Mouse (Mus musculus) limb, embryonic 12.5 days (tissue): ENCODE data around the gene Gm49387. TPM values are rescaled to one million over a fixed set of nuclear protein-coding genes. Genes with fewer than 3 reads are reported as not detected.

ENCODE experiments used
- ATAC-seq: fragments of 200-750 bp; cut with Nextera tagmentation; 2 replicates; pipeline ENCODE4 v1.8.0; 2017; ENCODE audit warnings: low read depth, moderate TSS enrichment; ENCODE audit not compliant: insufficient number of reproducible peaks, insufficient read depth, low FRiP score, low TSS enrichment
- H3K27ac ChIP-seq: fragments of 300-500 bp; sonication (generic); 2 replicates; pipeline ENCODE4 v1.5.1; 2016; ENCODE audit warnings: mild to moderate bottlenecking, moderate library complexity
- H3K27me3 ChIP-seq: fragments of 300-500 bp; sonication (generic); 2 replicates; pipeline ENCODE4 v1.6.1; 2016; ENCODE audit warnings: mild to moderate bottlenecking, moderate library complexity
- H3K36me3 ChIP-seq: fragments of 300-500 bp; sonication (generic); 2 replicates; pipeline ENCODE4 v1.6.1; 2016; ENCODE audit warnings: mild to moderate bottlenecking, moderate library complexity
- H3K4me1 ChIP-seq: fragments of 300-500 bp; sonication (generic); replicated peaks from 2 replicates; pipeline ENCODE4 v1.6.1; 2016
- H3K4me2 ChIP-seq: fragments of 300-500 bp; sonication (generic); 2 replicates; pipeline ENCODE4 v1.6.1; 2016; ENCODE audit warnings: mild to moderate bottlenecking, moderate library complexity
- H3K4me3 ChIP-seq: fragments of 300-500 bp; sonication (generic); replicated peaks from 2 replicates; pipeline ENCODE4 v1.5.1; 2016; ENCODE audit warnings: mild to moderate bottlenecking
- H3K9ac ChIP-seq: fragments of 300-500 bp; sonication (generic); replicated peaks from 2 replicates; pipeline ENCODE4 v1.6.1; 2016; ENCODE audit warnings: mild to moderate bottlenecking, moderate library complexity
- H3K9me3 ChIP-seq: fragments of 300-500 bp; sonication (generic); 2 replicates; pipeline ENCODE4 v1.6.1; 2016; ENCODE audit warnings: mild to moderate bottlenecking, moderate library complexity
- WGBS: fragments of 180-500 bp; shearing (Covaris S2); methylation state at CpG from one replicate; pipeline ENCODE4 v1.1.7; 2016; 5-methylcytosine and 5-hydroxymethylcytosine counted together
- polyA plus RNA-seq: library from polyadenylated mRNA; unstranded; fragments of >200 nt; fragmentation: Nextera tagmentation; extraction: Ambion mirVana; gene quantifications from 2 replicates; pipeline ENCODE4 v1.2.1, GENCODE M21; 2016

The Gm49387 gene
- polyA plus RNA-seq, 1 experiment from 2014 or later = not detected

GRCm38 (mm10) chr14:31555963-31556434, 84.7 kb downstream of the Gm49387 start:
- Histone ChIP-seq H3K9ac (no peak overlapping the region), H3K4me1 (peaks cover 14% of the 10 kb centered on the region), H3K4me3 (no peak overlapping the region), H3K4me2 (no peak overlapping the region), H3K27me3 (no peaks in the 10 kb centered on the region), H3K36me3 (no peaks in the 10 kb centered on the region), H3K9me3 (no peaks in the 10 kb centered on the region), H3K27ac (no peak overlapping the region)
- WGBS = 48% methylated on average over 14 of the region's 14 CpGs
- ATAC-seq = no peak

GRCm38 (mm10) chr14:31555021-31555420, 85.7 kb downstream of the Gm49387 start:
- 88% methylated on average over 7 of the region's 7 CpGs for WGBS
- H3K4me3 ChIP-seq = no peak overlapping the region
- H3K36me3 ChIP-seq = no peaks in the 10 kb centered on the region
- ATAC-seq = no peak
- peaks cover 9% of the 10 kb centered on the region; the same call in 1 of the 2 replicates for H3K4me1 ChIP-seq
- no peak overlapping the region for H3K9ac ChIP-seq
- H3K27ac ChIP-seq = no peak overlapping the region
- H3K4me2 ChIP-seq = no peak overlapping the region
- no peaks in the 10 kb centered on the region for H3K9me3 ChIP-seq
- H3K27me3 ChIP-seq = no peaks in the 10 kb centered on the region

- H3K4me2 ChIP-seq = no peak overlapping the region
Observed at GRCm38 (mm10) chr14:31543885-31544442, 96.7 kb downstream of the Gm49387 start.

GRCm38 (mm10) chr14:31537298-31537697, 103.4 kb downstream of the Gm49387 start:
- Histone ChIP-seq H3K4me2 (no peak overlapping the region), H3K4me3 (no peak overlapping the region), H3K27ac (no peak overlapping the region), H3K36me3 (no peaks in the 10 kb centered on the region), H3K4me1 (no peaks in the 10 kb centered on the region), H3K9me3 (no peaks in the 10 kb centered on the region), H3K9ac (no peak overlapping the region), H3K27me3 (no peaks in the 10 kb centered on the region)
- WGBS = 70% methylated on average over 6 of the region's 6 CpGs
- no peak for ATAC-seq

More at GRCm38 (mm10) chr14:31543885-31544442, 96.7 kb downstream of the Gm49387 start:
- no peak overlapping the region for H3K4me3 ChIP-seq
- H3K27ac ChIP-seq = no peak overlapping the region
- no peak for ATAC-seq
- H3K4me1 ChIP-seq = no peaks in the 10 kb centered on the region
- H3K9me3 ChIP-seq = no peaks in the 10 kb centered on the region
- H3K9ac ChIP-seq = 0 out of 2 replicates have a peak overlapping the region, but pooled peaks have one; percentile 8
- H3K36me3 ChIP-seq = no peaks in the 10 kb centered on the region
- 77% methylated on average over 11 of the region's 11 CpGs for WGBS
- H3K27me3 ChIP-seq = no peaks in the 10 kb centered on the region

- Histone ChIP-seq H3K9me3 (no peaks in the 10 kb centered on the region), H3K4me3 (no peak overlapping the region), H3K4me1 (peaks cover 6% of the 10 kb centered on the region; the same call in 1 of the 2 replicates), H3K36me3 (no peaks in the 10 kb centered on the region), H3K27me3 (no peaks in the 10 kb centered on the region), H3K9ac (no peak overlapping the region), H3K27ac (peak overlapping the region; percentile 62; the same call in 1 of the 2 replicates), H3K4me2 (no peak overlapping the region)
- ATAC-seq = no peak
- 62% methylated on average over 3 of the region's 3 CpGs for WGBS
Observed at GRCm38 (mm10) chr14:31532656-31533055, 108.0 kb downstream of the Gm49387 start.

- Histone ChIP-seq H3K9me3 (no peaks in the 10 kb centered on the region), H3K4me2 (no peak overlapping the region), H3K36me3 (no peaks in the 10 kb centered on the region), H3K4me1 (peaks cover 6% of the 10 kb centered on the region; the same call in 1 of the 2 replicates), H3K27me3 (no peaks in the 10 kb centered on the region), H3K9ac (no peak overlapping the region), H3K4me3 (no peak overlapping the region), H3K27ac (peak overlapping the region; percentile 62)
- no peak for ATAC-seq
- 55% methylated on average over 12 of the region's 12 CpGs for WGBS
Observed at GRCm38 (mm10) chr14:31531506-31532148, 109.1 kb downstream of the Gm49387 start.

GRCm38 (mm10) chr14:31530847-31531246, 109.8 kb downstream of the Gm49387 start:
- no peaks in the 10 kb centered on the region for H3K9me3 ChIP-seq
- H3K9ac ChIP-seq = no peak overlapping the region
- H3K4me3 ChIP-seq = no peak overlapping the region
- H3K4me2 ChIP-seq = no peak overlapping the region
- H3K36me3 ChIP-seq = no peaks in the 10 kb centered on the region
- no peaks in the 10 kb centered on the region for H3K27me3 ChIP-seq
- H3K27ac ChIP-seq = no peak overlapping the region
- H3K4me1 ChIP-seq = peaks cover 6% of the 10 kb centered on the region; the same call in 1 of the 2 replicates
- no peak for ATAC-seq
- WGBS = 85% methylated on average over 4 of the region's 4 CpGs

DNA sequence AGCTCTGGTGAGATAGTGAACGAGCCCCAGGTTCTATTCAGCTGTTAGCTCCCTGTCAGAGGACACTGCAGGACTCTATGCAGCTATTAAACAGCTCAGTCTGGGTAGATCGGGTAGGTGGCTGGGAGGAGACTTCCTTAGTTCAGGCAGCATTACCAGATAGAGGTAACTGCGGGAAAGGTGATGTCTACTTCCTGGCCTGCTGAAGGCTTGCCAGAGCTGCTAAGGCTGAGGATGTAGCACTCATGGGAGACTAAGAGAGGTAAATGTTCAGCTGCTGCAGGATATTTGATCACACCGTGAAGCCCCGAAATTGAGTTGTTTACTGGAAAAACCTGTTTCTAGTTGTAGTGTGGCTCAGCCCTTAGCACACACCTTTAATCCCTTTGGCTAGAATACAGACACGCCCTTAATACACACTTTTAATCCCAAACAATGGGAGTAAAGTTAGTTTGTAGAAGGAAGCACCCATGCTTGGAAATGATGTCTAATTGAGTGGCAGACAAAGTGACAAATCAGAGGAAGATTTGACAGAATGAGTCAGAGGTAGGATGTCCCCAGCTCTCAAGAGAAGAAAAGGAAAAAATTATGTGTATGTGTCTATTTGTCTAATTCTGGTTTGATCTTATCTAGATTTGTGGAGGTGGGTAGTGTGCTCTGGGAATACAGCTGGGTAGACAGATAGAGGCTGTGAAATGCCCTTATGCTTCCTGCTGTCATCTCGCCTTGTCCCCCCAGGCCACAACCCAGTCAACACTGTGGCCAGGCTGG, 115.5 kb downstream of the Gm49387 start:
- H3K4me1 ChIP-seq = no peaks in the 10 kb centered on the region
- 68% methylated on average over 7 of the region's 7 CpGs for WGBS
- no peak for ATAC-seq
- no peak overlapping the region for H3K4me2 ChIP-seq
- H3K36me3 ChIP-seq = no peaks in the 10 kb centered on the region
- H3K9ac ChIP-seq = no peak overlapping the region
- no peaks in the 10 kb centered on the region for H3K9me3 ChIP-seq
- no peak overlapping the region for H3K27ac ChIP-seq
- no peak overlapping the region for H3K4me3 ChIP-seq
- H3K27me3 ChIP-seq = no peaks in the 10 kb centered on the region

GRCm38 (mm10) chr14:31521318-31521717, 119.4 kb downstream of the Gm49387 start:
- H3K27ac ChIP-seq = no peak overlapping the region
- no peak overlapping the region for H3K4me3 ChIP-seq
- no peaks in the 10 kb centered on the region for H3K9me3 ChIP-seq
- no peaks in the 10 kb centered on the region for H3K4me1 ChIP-seq
- no peak overlapping the region for H3K9ac ChIP-seq
- no peak for ATAC-seq
- no peaks in the 10 kb centered on the region for H3K27me3 ChIP-seq
- H3K4me2 ChIP-seq = no peak overlapping the region
- no peaks in the 10 kb centered on the region for H3K36me3 ChIP-seq
- 59% methylated on average over 2 of the region's 2 CpGs for WGBS

GRCm38 (mm10) chr14:31519165-31519564, 121.5 kb downstream of the Gm49387 start:
- H3K9me3 ChIP-seq = peaks cover 11% of the 10 kb centered on the region; the same call in 1 of the 2 replicates
- H3K27ac ChIP-seq = no peak overlapping the region
- no peaks in the 10 kb centered on the region for H3K27me3 ChIP-seq
- no peaks in the 10 kb centered on the region for H3K4me1 ChIP-seq
- H3K36me3 ChIP-seq = no peaks in the 10 kb centered on the region
- H3K4me3 ChIP-seq = no peak overlapping the region
- H3K9ac ChIP-seq = no peak overlapping the region
- 56% methylated on average over 3 of the region's 3 CpGs for WGBS
- ATAC-seq = no peak
- H3K4me2 ChIP-seq = no peak overlapping the region

GRCm38 (mm10) chr14:31515895-31516294, 124.8 kb downstream of the Gm49387 start:
- H3K27me3 ChIP-seq = no peaks in the 10 kb centered on the region
- no peak for ATAC-seq
- H3K4me2 ChIP-seq = no peak overlapping the region
- no peak overlapping the region for H3K27ac ChIP-seq
- peaks cover 6% of the 10 kb centered on the region; the same call in 1 of the 2 replicates for H3K36me3 ChIP-seq
- H3K9ac ChIP-seq = no peak overlapping the region
- H3K4me1 ChIP-seq = no peaks in the 10 kb centered on the region
- WGBS = 88% methylated on average over 2 of the region's 2 CpGs
- H3K9me3 ChIP-seq = peaks cover 17% of the 10 kb centered on the region; the same call in 1 of the 2 replicates
- no peak overlapping the region for H3K4me3 ChIP-seq
